Mouse (Mus musculus): ENCODE data around the gene Socs5.
"Not testable (repeated sequence)": the region's sequence is repeated elsewhere in the genome, so short reads cannot be mapped to it uniquely, and the experiment has no call there.

The Socs5 gene

GRCm38 (mm10) chr17:87107623-87108221, at the start of gene Socs5:
Gene Socs5 (plus strand): TSS chr17:87107679.
- DNase-seq (ENCODE audit: low read depth, low spot score) = peak; percentile 39

GRCm38 (mm10) chr17:87062639-87063038, 44.8 kb upstream of the Socs5 start:
- no peak for DNase-seq (ENCODE audit: low read depth, low spot score)

- no peak for DNase-seq (ENCODE audit: low read depth, low spot score)
These were observed 44.0 kb upstream of the Socs5 start for GRCm38 (mm10) chr17:87063461-87063860.

- DNase-seq (ENCODE audit: low read depth, low spot score) = no peak
These were observed 43.5 kb upstream of the Socs5 start for GRCm38 (mm10) chr17:87063969-87064368.

DNA sequence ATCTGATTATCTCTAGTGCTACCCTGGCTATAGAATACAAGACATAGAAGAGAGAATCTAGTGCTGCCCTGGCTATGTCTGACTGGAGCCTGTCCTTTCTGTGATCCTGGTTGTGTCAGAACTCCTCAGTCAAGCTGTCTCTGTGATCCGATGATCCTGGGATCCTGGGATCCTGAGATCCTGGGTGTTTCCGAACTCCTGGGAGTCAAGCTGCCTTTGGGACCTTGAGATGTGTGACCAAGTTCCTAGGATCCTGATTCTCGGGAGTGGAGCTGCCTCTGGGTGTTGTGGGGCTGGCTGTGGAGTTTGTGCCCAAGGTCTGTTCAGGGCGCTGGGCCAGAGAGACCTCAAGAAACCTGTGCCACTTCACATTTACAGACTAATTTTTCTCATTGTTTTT, 38.5 kb upstream of the Socs5 start:
- DNase-seq (ENCODE audit: low read depth, low spot score) = no peak

- not testable (repeated sequence) for DNase-seq (ENCODE audit: low read depth, low spot score)
These were observed 35.3 kb upstream of the Socs5 start for GRCm38 (mm10) chr17:87072183-87072582.

- no peak for DNase-seq (ENCODE audit: low read depth, low spot score)
These were observed 34.6 kb upstream of the Socs5 start for GRCm38 (mm10) chr17:87072766-87073440.

DNA sequence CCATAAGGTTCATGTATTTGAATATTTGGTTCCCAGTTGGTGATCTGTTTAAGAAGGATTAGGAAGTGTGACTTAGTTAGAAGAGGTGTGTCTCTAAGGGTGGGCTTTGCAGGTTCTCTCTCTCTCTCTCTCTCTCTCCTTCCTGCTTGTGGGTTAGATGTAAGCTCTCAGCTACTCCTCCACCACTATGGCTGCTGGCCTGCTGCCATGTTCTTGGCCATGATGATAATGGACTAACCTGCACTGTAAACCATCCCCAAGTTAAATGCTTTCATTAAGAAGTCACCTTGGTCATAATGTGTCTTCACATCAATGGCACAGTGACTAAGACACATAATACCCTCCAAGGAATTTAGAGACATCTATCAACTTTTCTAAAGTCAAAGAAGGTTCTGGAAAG, 34.0 kb upstream of the Socs5 start:
- DNase-seq (ENCODE audit: low read depth, low spot score) = no peak

- DNase-seq (ENCODE audit: low read depth, low spot score) = not testable (repeated sequence)
These were observed 29.3 kb upstream of the Socs5 start for GRCm38 (mm10) chr17:87078217-87078616.

GRCm38 (mm10) chr17:87080724-87081123, 26.8 kb upstream of the Socs5 start:
- no peak for DNase-seq (ENCODE audit: low read depth, low spot score)

DNA sequence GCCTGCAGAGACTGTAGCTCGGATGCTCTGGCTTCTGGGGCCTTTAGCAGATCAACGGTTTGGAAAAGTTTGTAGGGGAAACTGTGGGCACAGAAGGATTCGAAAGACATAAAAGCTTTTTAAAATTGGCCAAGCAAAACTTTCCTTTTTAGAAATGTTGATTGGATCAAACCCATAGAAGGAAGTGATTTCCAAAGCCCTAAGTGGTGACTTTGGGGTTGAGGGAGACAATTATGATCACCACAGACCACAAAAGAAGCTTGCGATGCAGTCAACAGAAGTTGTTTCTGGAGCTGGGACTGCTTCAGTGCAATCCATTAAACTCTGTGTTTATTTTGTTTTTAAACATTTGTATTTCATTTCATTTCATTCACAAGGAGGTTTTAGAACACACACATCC, 24.9 kb upstream of the Socs5 start:
- DNase-seq (ENCODE audit: low read depth, low spot score) = no peak

DNA sequence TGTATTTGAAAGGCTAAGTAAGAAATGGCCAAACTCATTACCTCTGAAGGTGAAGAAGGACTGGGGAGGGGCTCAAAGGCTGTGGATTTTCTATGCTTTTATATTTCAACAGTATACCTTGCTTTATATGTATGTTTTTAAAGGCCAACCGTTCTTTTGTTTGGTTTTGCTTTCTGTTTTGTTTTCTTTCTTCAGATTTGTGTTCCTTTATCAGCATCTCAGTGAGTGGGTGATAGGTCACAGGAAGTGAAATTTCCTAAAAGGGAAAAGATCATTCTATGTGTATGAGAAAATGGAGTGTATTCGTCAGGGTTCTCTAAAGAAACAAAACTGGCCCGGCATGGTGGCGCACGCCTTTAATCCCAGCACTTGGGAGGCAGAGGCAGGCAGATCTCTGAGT, 23.8 kb upstream of the Socs5 start:
- DNase-seq (ENCODE audit: low read depth, low spot score) = no peak

- DNase-seq (ENCODE audit: low read depth, low spot score) = peak; percentile 39
These were observed 21.8 kb upstream of the Socs5 start for GRCm38 (mm10) chr17:87085726-87086125.

DNA sequence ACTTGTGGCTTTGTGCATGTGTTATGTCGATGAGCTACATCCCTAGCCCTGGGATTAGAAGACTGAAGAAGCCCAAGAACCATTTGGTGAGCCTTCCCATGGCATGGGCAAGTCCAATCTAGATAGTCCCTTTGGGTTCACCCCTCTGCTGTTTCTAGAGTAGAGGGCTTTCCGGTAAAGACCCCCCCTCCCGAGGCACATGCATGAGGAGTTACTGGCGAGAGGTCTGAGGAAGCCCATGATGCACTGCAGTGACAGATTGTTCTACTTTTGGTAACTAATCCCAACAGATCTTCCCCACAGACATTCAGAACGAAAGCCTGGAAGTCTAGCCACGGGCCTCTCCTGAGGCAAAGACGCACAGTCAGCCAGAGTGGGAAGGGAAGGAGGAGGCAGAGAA, 18.2 kb upstream of the Socs5 start:
- DNase-seq (ENCODE audit: low read depth, low spot score) = no peak

DNA sequence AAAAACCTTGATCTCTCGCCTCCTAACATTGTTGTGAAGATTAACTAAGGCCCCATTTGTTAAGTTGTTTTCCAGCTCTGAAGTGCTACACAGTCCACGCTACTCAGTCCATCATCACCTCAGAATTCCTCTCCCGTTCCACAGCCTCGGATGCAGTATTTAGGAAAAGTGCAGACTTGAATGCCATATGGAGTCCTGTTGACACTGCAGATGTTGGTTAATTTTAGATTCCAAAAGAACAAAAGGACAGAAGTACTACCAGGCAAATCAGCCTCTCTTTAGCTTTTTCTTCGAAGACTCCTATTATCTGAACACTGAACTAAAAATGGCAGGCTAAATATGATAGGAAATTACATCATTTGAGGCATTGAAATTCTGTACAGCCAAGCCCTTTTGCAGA, 14.4 kb upstream of the Socs5 start:
- no peak for DNase-seq (ENCODE audit: low read depth, low spot score)

GRCm38 (mm10) chr17:87096951-87097350, 10.5 kb upstream of the Socs5 start:
- DNase-seq (ENCODE audit: low read depth, low spot score) = no peak

DNA sequence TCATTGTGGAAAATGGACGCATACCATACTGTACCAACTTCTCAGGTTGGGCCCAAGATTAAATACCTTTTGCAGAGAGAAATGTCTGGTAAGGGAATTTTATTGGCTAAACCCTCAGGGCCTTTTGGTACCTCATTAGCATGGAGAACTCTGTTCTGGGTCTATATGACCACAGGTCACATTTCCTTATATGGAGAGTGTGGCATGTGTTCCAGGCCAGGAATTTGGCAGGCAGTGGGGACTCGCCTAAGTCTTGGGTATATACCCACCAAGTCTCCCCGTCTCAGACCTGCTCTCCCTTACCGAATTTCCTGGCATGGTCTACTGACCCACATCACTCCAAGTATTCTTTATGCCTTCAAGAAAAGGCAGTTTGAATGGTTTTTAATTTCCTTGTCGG, 9.9 kb upstream of the Socs5 start:
- DNase-seq (ENCODE audit: low read depth, low spot score) = no peak

DNA sequence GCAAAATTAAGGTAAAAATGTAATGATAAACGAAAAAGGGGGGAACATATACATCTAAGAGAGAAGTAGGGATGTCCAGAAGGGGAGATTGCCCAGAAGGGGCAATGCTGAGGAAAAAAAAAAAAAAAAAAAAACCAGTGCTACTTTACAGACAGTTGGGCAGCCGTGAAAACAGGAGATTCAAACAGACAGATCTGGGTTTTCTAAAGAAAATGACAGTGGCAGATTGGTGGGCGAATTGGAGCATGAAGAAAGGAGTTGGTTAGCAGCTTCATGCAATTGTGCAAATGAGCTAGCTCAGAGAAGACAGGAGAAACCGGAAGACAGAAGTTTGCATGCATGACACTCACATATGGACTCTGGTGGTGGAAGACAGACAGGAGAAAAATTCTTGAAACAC, 6.5 kb upstream of the Socs5 start:
- no peak for DNase-seq (ENCODE audit: low read depth, low spot score)

DNA sequence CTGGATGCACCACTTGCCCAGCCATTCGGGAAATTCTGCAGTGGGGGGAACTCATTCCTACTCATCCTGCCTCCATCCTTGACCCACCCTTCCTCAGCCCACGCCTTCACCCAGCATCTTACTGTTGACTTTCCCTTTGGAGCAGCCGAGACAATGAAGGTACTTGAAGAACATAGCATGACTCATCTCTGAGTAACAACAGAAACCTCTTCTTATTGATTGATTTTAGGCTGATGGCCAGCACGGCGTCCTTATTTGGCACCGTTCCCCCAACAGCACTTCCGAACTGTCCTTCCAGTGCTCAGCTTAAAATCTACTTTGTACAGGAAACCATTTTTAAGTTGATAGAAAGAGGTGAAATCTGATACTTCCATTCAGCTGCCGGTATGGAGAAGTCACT, 4.8 kb upstream of the Socs5 start:
- DNase-seq (ENCODE audit: low read depth, low spot score) = peak; percentile 94

- DNase-seq (ENCODE audit: low read depth, low spot score) = peak; percentile 85
These were observed 4.4 kb upstream of the Socs5 start for GRCm38 (mm10) chr17:87103060-87103459.

DNA sequence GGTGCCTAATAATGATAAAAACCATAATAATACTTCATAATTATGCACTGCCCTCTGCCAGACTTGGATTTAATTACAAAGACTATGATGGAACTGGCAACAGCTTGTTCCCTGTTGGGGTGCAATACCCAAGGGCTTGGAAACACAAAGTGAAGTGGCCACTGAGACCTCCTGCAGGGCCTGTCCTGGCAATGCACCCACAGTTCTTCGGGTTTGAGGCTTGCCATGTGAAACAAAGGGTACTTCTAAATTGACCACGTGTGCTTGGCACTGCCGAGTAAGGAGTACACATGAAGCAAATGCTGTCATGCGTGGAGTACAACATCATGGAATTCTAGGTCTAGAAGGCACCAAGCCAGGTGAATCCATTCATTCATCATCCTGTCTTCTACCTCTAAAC, 3.2 kb upstream of the Socs5 start:
- DNase-seq (ENCODE audit: low read depth, low spot score) = no peak

DNA sequence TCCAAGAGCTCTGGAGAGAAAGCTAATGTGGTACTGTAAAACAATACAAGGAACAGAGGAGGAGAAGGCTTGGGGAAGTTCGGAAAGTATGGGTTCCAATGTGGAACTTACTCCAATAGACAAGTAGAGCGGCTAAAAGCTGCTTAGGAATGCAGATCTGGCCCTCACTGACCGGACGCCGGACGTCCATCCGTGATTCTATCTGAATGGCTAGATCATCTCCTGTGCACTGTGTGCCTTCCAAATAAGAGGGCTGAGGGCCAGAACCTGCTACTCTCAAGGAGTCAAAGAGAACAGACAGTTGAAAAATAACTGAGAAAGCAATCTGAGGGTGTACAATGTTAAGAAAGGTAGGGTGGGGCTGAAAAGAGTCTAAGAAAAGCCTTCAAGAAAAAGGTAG, 1.5 kb upstream of the Socs5 start:
- peak; percentile 19 for DNase-seq (ENCODE audit: low read depth, low spot score)

GRCm38 (mm10) chr17:87106691-87107523, 572 bp upstream of the Socs5 start:
- DNase-seq (ENCODE audit: low read depth, low spot score) = peak; percentile 98

Data from 3T3-L1 (cell line).